8 mouse cellular contexts compared by ENCODE assay signal in the genomic region with DNA sequence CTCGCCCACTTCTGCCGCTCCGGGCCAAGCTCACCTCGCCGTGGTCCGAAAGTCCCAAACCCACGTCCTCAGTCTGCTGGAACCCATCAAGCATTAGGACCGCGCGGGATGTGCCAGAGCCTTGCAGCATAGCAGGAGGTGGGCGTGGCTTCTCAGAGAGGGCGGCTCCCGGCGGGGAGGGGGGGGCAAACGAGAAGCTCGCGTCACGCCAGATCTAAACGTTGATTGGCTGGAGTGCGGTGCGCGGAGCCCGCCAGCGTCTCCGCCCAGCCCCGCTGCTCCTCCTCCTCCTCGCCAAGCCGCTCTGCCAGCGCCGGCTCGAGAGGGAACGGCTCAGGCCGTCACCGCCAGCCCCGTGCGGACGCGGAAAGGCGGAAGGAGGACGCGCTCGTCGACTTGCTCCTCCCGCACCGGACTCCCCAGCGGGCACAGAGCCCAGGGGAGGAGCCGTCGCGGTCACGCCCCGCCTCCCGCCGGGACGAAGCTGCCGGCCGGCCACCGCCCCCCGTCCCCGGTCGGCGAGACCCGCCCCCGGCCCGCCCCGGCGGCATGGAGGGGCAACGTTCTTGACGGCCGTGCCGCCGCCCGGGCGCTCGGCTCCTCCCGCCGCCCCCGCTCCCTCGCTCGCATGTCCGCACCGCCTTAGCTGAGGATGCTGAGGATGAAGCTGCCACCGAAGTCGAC. TPM values are rescaled to one million over a fixed set of nuclear protein-coding genes. Genes with fewer than 3 reads are reported as not detected.
A peak's percentile ranks its signal among the peaks of the same experiment; 100 is the strongest.
DNase-seq lines count a peak whose midpoint lies in the region; ATAC-seq lines count a peak whose summit lies in the region.

A gene (plus strand): TSS at position 269 of the 684 bp plus-strand sequence.

- peak; percentile 98 for DNase-seq in adipocyte (ENCODE audit: low spot score)
- peak; percentile 98 for DNase-seq in embryo, embryonic 10 days (ENCODE audit: low spot score)
- DNase-seq in gastrocnemius, postnatal 10 days, result peak; percentile 99
- peak; percentile 99 for DNase-seq in induced T-regulatory cell, adult 2 months (ENCODE audit: low read depth)
- DNase-seq in left cerebral cortex, adult 9 months (ENCODE audit: low spot score in 2 of 2), result peak; percentile 95 to 98
- DNase-seq in right cerebral cortex, postnatal 14 days, result peak; percentile 100
- peak; percentile 97 to 99 for DNase-seq in urinary bladder, postnatal 36 days (ENCODE audit: low spot score in 2 of 2)

- peak; percentile 74 for ATAC-seq in megakaryocyte progenitor cell, adult 5-6 weeks (replicated peaks; ENCODE audit: poor library complexity)

RNA-seq across cellular contexts. Expression of the gene that starts here (rescaled TPM):
- 1 to 10 TPM; 6.6 to 8.4 TPM for total RNA-seq in gastrocnemius, postnatal 10 days (2021)
- 22.2 and 25.0 TPM in 2 replicates for total RNA-seq in megakaryocyte progenitor cell, adult 5-6 weeks (2015)
- total RNA-seq in megakaryocyte progenitor cell, adult 5-6 weeks (2017), result 15.1 and 16.7 TPM in 2 replicates

Comparison
In these comparisons a context has a peak if more than half of its experiments do, and no peak if none do; other contexts are left out.
1. Peak in every context shown above with its lines: DNase-seq and ATAC-seq.